Mouse (Mus musculus) liver, postnatal 0 days (tissue): Measurements from ENCODE around the gene Tmem129.

Experiments
- CTCF ChIP-seq: sonication (generic); IDR thresholded peaks from 2 replicates; pipeline ENCODE4 v1.5.1; 2016; ENCODE audit warnings: antibody characterized with exemption, low read depth
- EP300 ChIP-seq: IDR thresholded peaks from 2 replicates; pipeline ENCODE4 v1.6.1; 2016; ENCODE audit warnings: antibody characterized with exemption, low read depth, mild to moderate bottlenecking

GRCm38 (mm10) chr5:33623766-33624165, 34.5 kb downstream of the Tmem129 start:
- no peak for TF ChIP-seq CTCF
- TF ChIP-seq EP300: no peak
